Mouse (Mus musculus) cerebellum, adult 18-20 months (tissue): ENCODE data around the gene Pcca.

ENCODE experiments used
- DNase-seq, 2 experiments: peaks; one replicate each; pipeline ENCODE4 v3.0.0; 2021

The Pcca gene

GRCm38 (mm10) chr14:122651681-122652080 is 117.6 kb downstream of the Pcca start:
- no peak for DNase-seq

DNA sequence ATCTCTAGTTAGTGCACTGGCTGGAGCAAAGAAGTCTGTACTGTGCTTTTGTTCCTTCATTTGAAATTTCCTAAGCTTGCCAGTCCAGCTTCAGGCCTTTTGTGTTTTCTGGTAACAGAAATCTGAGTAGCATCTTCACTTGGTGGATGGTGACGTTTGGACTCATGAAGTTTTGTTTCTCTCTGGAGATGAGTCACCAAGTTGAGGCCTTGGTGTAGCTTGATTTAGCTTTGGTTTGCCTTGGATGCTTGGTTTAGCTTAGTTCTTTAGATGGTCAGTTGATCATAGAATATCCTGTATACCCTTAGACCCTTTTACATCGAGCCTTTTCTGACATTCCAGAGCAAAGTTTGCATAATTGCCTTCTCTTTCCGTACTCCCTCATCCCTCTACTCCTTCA is 141.5 kb downstream of the Pcca start:
- DNase-seq = no peak

GRCm38 (mm10) chr14:122683645-122684044 is 149.5 kb downstream of the Pcca start:
- DNase-seq = no peak

DNA sequence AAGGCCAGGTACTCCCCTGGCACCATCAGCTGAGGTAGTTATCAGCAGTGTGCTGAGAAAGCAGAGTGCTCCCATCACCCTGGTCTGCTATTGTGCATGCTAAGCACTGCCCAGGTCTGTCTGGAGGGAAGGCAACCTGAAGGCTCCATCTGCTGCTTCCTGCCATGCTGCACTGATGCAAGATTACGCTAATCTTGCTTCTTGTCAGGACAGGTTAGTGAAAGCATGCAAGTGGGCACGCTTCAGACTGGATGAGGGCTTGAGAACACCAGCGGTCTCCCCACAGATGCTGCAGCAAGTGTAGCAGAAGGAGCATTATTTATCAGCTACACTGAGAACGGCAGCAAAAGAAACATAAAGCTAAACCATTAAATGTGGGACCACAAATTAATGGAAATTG is 150.1 kb downstream of the Pcca start:
- peak; percentile 52 to 66 for DNase-seq

- peak; percentile 20 to 27 for DNase-seq
Measured at GRCm38 (mm10) chr14:122684811-122685210, 150.7 kb downstream of the Pcca start.

DNA sequence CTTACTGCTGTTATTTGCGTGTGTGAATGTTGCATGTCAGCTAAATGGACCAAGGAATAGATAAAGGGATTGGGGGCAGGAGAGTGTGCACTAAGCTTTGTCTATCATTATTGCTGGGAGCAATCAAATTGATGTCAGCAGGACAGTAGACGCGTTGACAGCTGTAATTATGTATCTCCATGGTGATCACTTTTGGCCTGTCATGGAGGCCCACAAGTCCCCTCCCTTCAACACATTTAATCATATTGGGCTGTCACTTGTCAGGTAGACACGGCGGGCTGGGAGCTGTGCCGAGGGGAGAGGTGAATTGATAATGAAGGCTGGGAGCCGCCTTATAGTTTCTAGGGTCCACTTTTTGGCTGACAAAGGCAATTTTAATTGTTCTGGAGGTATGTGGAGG is 153.3 kb downstream of the Pcca start:
- DNase-seq = no peak

DNA sequence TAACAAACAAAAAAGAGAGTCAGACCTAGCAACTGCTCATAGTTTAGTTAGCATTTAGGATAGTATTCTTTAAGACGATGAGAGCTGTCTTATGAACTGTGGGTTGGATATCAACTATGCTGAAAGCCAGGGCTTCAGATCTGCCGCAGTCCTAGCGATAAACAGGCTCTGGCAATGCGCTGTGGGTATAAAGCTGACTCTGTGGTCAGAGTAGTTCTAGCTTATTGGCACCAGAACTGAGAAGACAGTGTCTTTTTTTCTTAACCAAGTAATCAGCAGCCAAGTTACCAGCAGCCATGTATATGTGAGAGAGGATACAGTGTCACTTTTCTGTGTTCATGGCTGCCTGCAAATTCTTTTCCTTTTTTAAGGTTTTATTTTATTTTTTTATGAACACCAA is 154.3 kb downstream of the Pcca start:
- no peak for DNase-seq

- DNase-seq = no peak
Measured at GRCm38 (mm10) chr14:122689136-122689815, 155.2 kb downstream of the Pcca start.

DNA sequence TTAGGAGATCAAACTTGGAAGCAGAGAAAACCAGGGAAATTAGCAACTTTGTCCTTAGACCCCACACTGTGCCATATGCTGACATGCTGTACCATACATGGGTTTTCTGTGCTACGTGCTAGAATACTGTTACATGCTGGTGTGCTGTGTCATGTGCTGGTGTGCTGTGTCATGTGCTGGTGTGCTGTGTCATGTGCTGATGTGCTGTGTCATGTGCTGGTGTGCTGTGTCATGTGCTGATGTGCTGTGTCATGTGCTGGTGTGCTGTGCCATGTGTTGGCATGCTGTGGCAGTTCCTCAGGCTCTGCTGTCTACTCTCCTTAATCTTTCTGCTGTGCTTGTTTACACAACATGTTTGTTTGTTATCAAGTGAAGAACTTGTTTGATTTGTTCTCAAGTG is 157.4 kb downstream of the Pcca start:
- no peak for DNase-seq

DNA sequence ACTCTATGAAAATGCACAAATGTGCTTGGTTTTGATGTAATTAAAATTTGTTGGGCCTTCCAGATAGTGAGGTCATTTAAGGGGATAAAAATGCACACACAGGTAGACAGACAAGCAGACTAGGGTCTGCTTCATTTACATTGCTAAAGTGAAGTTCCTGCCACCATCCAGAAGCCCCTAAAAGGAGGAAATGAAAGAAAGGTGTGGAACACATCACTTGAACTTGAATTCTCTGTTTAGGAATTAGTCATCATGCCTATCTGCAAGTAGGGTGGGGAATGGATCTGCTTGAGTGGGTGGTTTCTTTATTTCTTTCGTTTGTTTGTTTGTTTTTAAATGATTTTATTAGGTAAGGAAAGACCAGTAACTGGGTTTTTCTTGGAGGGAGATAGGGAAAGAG is 166.2 kb downstream of the Pcca start:
- DNase-seq = no peak

- no peak for DNase-seq
Measured at GRCm38 (mm10) chr14:122713793-122714192, 179.7 kb downstream of the Pcca start.

DNA sequence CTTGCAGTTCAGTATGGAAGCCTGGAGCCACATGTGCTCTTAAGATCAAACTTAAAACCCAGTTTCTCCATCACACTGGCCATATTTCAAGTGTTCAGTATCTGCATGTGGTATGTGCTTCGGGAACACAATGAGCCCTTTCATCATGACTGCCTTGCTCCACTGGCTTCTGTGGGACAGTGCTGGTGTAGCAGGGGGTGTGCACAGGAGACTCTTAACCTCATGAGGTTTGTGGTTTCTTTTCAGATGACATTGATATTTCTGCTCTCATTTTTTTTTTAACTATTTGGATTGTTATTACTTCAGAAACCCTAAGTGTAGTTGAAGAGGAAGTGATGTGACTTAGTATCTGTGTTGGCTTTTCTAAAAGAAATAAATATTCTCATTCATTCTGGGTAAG is 180.8 kb downstream of the Pcca start:
- no peak for DNase-seq

- DNase-seq = no peak
Measured at GRCm38 (mm10) chr14:122716057-122716456, 181.9 kb downstream of the Pcca start.

DNA sequence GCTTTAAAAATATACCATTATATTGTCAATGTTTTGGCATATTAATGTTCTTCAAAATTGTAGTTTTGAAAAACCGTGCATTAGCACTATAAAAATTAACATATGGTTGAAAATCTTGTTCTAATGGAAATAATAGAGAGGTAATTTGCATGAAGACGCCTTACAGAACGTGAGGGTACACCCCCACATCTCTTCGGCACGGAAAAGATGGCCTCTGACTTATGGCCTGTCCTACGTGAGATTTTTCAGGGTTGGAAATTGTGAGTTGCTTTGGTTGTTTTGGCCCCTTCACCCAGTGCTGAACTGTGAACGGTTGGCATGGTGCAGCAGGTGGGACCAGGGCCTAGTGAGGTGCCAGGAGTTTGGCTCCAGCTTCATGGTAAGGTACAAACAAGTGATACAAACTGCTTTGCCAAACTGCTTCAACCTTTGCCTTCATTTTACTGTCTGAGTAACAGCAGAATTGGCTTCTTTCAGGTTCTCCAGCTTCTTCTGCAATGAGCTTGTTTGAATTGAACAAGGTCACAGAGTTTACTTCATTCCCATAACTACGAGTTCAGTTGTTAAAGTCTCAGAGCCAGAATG is 185.5 kb downstream of the Pcca start:
- no peak for DNase-seq

GRCm38 (mm10) chr14:122720989-122721388 is 186.9 kb downstream of the Pcca start:
- DNase-seq = peak; percentile 31 to 37

GRCm38 (mm10) chr14:122721750-122722149 is 187.6 kb downstream of the Pcca start:
- peak; percentile 13 to 27 for DNase-seq

DNA sequence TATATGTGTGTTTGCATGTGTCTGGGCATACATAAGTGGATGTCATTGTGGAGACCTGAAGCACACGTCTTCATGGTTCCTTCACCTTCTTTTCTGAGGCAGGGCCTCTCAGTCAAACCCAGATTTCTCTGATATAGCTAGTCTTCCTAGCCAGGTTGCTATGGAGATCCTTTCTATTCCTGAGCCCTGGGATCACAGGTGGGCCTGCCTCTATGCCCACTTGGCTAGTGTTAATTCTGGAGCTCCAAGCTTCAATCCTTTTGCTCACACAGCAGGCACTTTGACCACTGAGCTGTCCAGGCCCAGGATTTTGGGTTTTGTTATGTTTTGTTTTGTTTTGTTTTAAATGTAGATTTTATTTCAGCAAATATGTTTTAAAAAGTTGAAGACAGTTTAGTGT is 192.3 kb downstream of the Pcca start:
- DNase-seq = no peak

GRCm38 (mm10) chr14:122729431-122730073 is 195.4 kb downstream of the Pcca start:
- no peak for DNase-seq

DNA sequence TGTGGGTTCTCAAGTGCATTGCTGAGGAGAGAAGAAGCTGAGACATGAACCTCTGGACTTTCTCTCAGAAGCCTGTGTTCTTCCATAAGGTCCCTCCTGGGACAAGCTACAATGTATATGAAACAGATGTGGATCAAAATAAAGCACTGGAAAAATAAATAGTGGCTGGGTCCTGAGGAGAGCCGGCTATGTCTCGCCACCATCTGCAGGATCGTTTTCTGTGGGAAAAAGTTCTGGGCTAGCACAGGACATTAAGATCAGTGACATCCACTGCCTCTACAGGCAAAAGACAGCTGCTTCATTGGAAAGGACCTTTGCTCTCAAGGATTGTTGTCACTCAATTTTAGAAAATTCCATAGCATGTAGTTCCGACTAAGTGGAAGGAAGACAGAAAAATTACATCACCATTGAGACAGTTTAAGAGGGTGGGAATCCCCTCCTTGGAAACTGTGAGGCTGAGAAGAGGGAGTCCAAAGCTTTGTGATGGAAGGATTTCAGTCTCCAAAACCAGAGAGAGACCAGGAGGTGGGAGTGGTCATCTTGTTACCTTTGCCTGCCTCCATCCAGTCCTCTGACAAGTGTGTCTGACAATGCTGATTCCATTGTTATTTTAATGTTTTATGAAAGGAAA is 196.9 kb downstream of the Pcca start:
- no peak for DNase-seq

- DNase-seq = peak in 1 of 2 experiments; percentile 25
Measured at GRCm38 (mm10) chr14:122736806-122737205, 202.7 kb downstream of the Pcca start.

DNA sequence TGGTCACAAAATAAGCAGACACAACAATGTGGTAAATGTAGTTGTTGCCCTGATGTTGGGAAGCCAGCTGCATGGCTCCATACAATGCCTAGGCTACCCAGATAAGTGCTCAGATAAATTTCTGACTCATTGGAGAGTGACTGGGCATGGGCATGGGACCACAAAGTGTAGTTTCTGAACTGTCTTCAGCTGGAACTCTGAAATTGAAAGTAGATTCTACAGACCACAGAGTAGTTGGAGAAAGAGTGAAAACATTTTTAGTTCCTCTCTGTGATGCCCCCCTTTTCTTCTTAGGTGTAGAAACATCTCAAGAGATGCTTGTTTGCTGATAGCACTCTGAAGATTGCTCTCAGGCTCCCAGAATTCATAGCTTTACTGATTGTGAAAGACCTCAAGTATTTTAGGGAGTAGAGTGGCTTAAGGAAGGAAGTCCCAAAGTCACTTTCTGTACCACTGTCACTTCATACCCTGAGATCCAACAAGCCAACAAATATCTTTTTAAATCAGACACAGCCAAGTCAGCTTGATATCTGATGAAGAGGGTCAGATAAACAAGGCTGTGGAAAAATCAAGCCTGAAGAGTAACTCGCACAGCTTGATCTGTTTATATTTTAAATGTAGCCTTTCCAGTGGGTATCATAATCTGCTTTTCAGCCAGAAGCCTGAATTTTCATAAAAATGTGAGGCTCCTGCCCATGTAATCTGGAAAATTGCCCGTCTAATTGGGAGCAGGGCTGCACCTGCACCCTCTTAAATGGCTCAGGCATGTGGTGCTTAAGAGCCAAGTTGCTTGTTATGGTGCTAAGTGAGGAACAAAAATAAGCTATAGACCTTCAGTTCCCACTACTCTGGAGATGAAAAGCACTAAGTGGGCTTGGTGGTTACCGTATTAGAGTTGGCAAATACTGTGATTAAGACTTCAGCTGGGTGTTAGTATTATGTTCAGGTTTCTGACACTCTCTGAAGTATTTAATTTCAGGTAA is 214.0 kb downstream of the Pcca start:
- peak in 1 of 2 experiments; percentile 23 for DNase-seq

DNA sequence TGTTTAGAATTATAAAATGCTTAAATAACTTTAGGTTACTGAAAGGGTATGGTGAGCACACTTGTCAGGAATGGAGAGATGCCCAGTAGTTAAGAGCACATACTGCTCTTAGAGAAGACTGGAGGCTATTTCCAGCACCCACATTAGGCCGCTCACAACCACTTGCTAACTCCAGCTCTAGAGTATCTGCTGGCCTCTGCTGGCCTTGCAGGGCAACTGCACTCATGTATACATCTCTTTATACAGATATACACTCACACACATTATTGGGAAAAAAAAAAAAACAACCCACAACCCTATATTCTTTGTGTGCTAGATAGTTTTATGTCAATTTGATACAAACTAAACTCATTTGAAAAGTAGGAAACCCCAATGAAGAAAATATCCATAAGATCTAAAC is 217.4 kb downstream of the Pcca start:
- no peak for DNase-seq

DNA sequence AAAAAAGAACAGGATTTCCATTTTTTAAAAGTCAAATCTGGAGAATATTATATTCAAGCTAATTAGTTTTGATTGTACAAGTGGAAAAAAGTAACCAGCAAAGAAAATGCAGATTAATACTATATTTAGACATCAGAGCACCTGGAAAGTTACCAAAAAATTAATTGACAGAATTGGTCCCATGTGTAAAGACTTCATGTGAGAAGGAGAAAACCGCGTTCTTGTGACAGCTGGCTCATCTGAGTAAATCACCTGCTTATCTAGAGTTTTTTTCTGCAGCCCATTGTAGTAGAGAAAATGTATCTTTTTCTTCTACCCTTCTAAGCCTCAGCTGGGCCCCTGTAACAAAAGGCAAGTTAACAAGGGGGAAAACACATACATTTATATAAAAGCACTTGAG is 219.2 kb downstream of the Pcca start:
- no peak for DNase-seq
